Mouse (Mus musculus) erythroblast, embryonic 14.5 days (primary cell): ENCODE measurements around the gene Sec14l5. TPM values are rescaled to one million over a fixed set of nuclear protein-coding genes. Genes with fewer than 3 reads are reported as not detected.

Experiments used
- H3K27me3 ChIP-seq: 2 replicates; pipeline ENCODE4 v1.6.1; 2012; ENCODE audit warnings: inconsistent platforms; ENCODE audit not compliant: control insufficient read depth
- H3K36me3 ChIP-seq: 2 replicates; pipeline ENCODE4 v1.6.1; 2012; ENCODE audit warnings: mild to moderate bottlenecking, inconsistent platforms; ENCODE audit not compliant: control insufficient read depth
- H3K4me1 ChIP-seq: 2 replicates; pipeline ENCODE4 v1.6.1; 2012; ENCODE audit warnings: inconsistent platforms; ENCODE audit not compliant: control insufficient read depth
- H3K4me3 ChIP-seq: replicated peaks from 2 replicates; pipeline ENCODE3; 2012; ENCODE audit warnings: moderate library complexity, mild to moderate bottlenecking, inconsistent platforms
- H3K9me3 ChIP-seq: 2 replicates; pipeline ENCODE4 v1.6.1; 2012; ENCODE audit warnings: low read length, inconsistent platforms, mixed read lengths; ENCODE audit not compliant: control insufficient read depth
- GATA1 ChIP-seq: IDR thresholded peaks from 2 replicates; pipeline ENCODE4 v1.6.1; 2012; ENCODE audit warnings: low read length, inconsistent platforms, mixed read lengths
- TAL1 ChIP-seq: IDR thresholded peaks from 3 replicates; pipeline ENCODE4 v1.6.1; 2012; ENCODE audit warnings: low read length, inconsistent platforms, mixed read lengths
- polyA plus RNA-seq: library from polyadenylated mRNA; stranded (reverse); fragments of >175 nt; gene quantifications from 2 replicates; pipeline ENCODE4 v1.2.3, GENCODE M21; 2012

Gene Sec14l5
- polyA plus RNA-seq = not detected in 2 replicates

GRCm38 (mm10) chr16:5147037-5147385 lies at the start of gene Sec14l5:
Gene Sec14l5, plus strand, starts transcription at chr16:5147109.
- H3K4me3 ChIP-seq = peak within 1 kb of the TSS; percentile 34
- no peaks in the 10 kb centered on the region for H3K36me3 ChIP-seq
- TF ChIP-seq GATA1 (no peak), TAL1 (no peak)
- H3K27me3 ChIP-seq = peaks cover 23% of the 10 kb centered on the region
- no peaks in the 10 kb centered on the region for H3K9me3 ChIP-seq
- peaks cover 15% of the 10 kb centered on the region for H3K4me1 ChIP-seq

- TF ChIP-seq TAL1 = no peak
- H3K36me3 ChIP-seq = no peaks in the 10 kb centered on the region
- no peaks in the 10 kb centered on the region for H3K27me3 ChIP-seq
- H3K4me1 ChIP-seq = no peaks in the 10 kb centered on the region
- H3K9me3 ChIP-seq = no peaks in the 10 kb centered on the region
- no peak overlapping the region for H3K4me3 ChIP-seq
These were observed 45.9 kb upstream of the Sec14l5 start for GRCm38 (mm10) chr16:5101000-5101399.

- H3K27me3 ChIP-seq = no peaks in the 10 kb centered on the region
- no peak for TF ChIP-seq TAL1
- no peak for TF ChIP-seq GATA1
These were observed 37.0 kb upstream of the Sec14l5 start for GRCm38 (mm10) chr16:5109877-5110276.

GRCm38 (mm10) chr16:5111021-5111420 lies 35.9 kb upstream of the Sec14l5 start:
- Histone ChIP-seq H3K36me3 (no peaks in the 10 kb centered on the region), H3K27me3 (no peaks in the 10 kb centered on the region), H3K4me1 (no peaks in the 10 kb centered on the region), H3K4me3 (no peak overlapping the region), H3K9me3 (0 out of 2 replicates have a peak, but pooled peaks cover 3% of the 10 kb centered on the region)
- TF ChIP-seq GATA1 (no peak), TAL1 (no peak)

More at GRCm38 (mm10) chr16:5109877-5110276, 37.0 kb upstream of the Sec14l5 start:
- Histone ChIP-seq H3K9me3 (0 out of 2 replicates have a peak, but pooled peaks cover 3% of the 10 kb centered on the region), H3K36me3 (no peaks in the 10 kb centered on the region), H3K4me1 (no peaks in the 10 kb centered on the region), H3K4me3 (no peak overlapping the region)

GRCm38 (mm10) chr16:5113002-5113550 lies 33.8 kb upstream of the Sec14l5 start:
- Histone ChIP-seq H3K27me3 (no peaks in the 10 kb centered on the region), H3K4me3 (no peak overlapping the region), H3K9me3 (0 out of 2 replicates have a peak, but pooled peaks cover 1% of the 10 kb centered on the region), H3K4me1 (no peaks in the 10 kb centered on the region), H3K36me3 (no peaks in the 10 kb centered on the region)
- no peak for TF ChIP-seq GATA1
- TF ChIP-seq TAL1 = no peak

GRCm38 (mm10) chr16:5113582-5113981 lies 33.3 kb upstream of the Sec14l5 start:
- Histone ChIP-seq H3K9me3 (no peaks in the 10 kb centered on the region), H3K27me3 (no peaks in the 10 kb centered on the region), H3K4me3 (no peak overlapping the region), H3K4me1 (no peaks in the 10 kb centered on the region), H3K36me3 (no peaks in the 10 kb centered on the region)
- TF ChIP-seq TAL1 (no peak), GATA1 (no peak)

GRCm38 (mm10) chr16:5119385-5119784 lies 27.5 kb upstream of the Sec14l5 start:
- H3K4me1 ChIP-seq = no peaks in the 10 kb centered on the region
- no peaks in the 10 kb centered on the region for H3K9me3 ChIP-seq
- H3K36me3 ChIP-seq = no peaks in the 10 kb centered on the region
- TF ChIP-seq TAL1 (no peak), GATA1 (no peak)
- H3K4me3 ChIP-seq = no peak overlapping the region
- H3K27me3 ChIP-seq = peaks cover 2% of the 10 kb centered on the region; the same call in 1 of the 2 replicates

GRCm38 (mm10) chr16:5119845-5120244 lies 27.1 kb upstream of the Sec14l5 start:
- no peak for TF ChIP-seq GATA1
- TF ChIP-seq TAL1 = no peak
- Histone ChIP-seq H3K36me3 (no peaks in the 10 kb centered on the region), H3K4me3 (no peak overlapping the region), H3K9me3 (no peaks in the 10 kb centered on the region), H3K27me3 (peaks cover 2% of the 10 kb centered on the region; the same call in 1 of the 2 replicates), H3K4me1 (no peaks in the 10 kb centered on the region)

- no peaks in the 10 kb centered on the region for H3K4me1 ChIP-seq
- H3K36me3 ChIP-seq = no peaks in the 10 kb centered on the region
- no peak for TF ChIP-seq TAL1
- TF ChIP-seq GATA1 = no peak
- no peaks in the 10 kb centered on the region for H3K9me3 ChIP-seq
- no peak overlapping the region for H3K4me3 ChIP-seq
- peaks cover 2% of the 10 kb centered on the region; the same call in 1 of the 2 replicates for H3K27me3 ChIP-seq
These were observed 23.4 kb upstream of the Sec14l5 start for GRCm38 (mm10) chr16:5123476-5123875.

- Histone ChIP-seq H3K9me3 (no peaks in the 10 kb centered on the region), H3K4me3 (no peak overlapping the region), H3K27me3 (peaks cover 46% of the 10 kb centered on the region), H3K4me1 (no peaks in the 10 kb centered on the region), H3K36me3 (no peaks in the 10 kb centered on the region)
- TF ChIP-seq TAL1 (no peak), GATA1 (no peak)
These were observed 16.7 kb upstream of the Sec14l5 start for GRCm38 (mm10) chr16:5130196-5130595.
